Mouse (Mus musculus) CH12.LX (cell line): Measurements from ENCODE around the gene Fastkd5.

Experiments
- CHD2 ChIP-seq: IDR thresholded peaks from 2 replicates; pipeline ENCODE4 v1.6.1; 2011; ENCODE audit warnings: low read length, improper control_type of control experiment
- CTCF ChIP-seq, 2 experiments: IDR thresholded peaks in 1 of 2; conservative IDR thresholded peaks in 1 of 2; 2 replicates each; pipeline ENCODE4 v1.5.1; 2011 to 2012; ENCODE audit warnings: low read depth in 2 of 2, low read length in 2 of 2, improper control_type of control experiment in 1 of 2, inconsistent platforms in 1 of 2, mild to moderate bottlenecking in 1 of 2, moderate library complexity in 1 of 2
- EP300 ChIP-seq: IDR thresholded peaks from 2 replicates; pipeline ENCODE4 v1.6.1; 2011; ENCODE audit warnings: low read length, improper control_type of control experiment
- JUND ChIP-seq: conservative IDR thresholded peaks from 2 replicates; pipeline ENCODE4 v1.6.1; 2011; ENCODE audit warnings: low read depth, low read length, improper control_type of control experiment
- MAX ChIP-seq: IDR thresholded peaks from 2 replicates; pipeline ENCODE4 v1.6.1; 2011; ENCODE audit warnings: low read length, improper control_type of control experiment
- MAZ ChIP-seq: IDR thresholded peaks from 2 replicates; pipeline ENCODE4 v1.6.1; 2012; ENCODE audit warnings: low read depth, mild to moderate bottlenecking, inconsistent platforms, low read length, improper control_type of control experiment, moderate library complexity
- NELFE ChIP-seq: IDR thresholded peaks from 2 replicates; pipeline ENCODE4 v1.6.1; 2011; ENCODE audit warnings: low read depth, low read length, improper control_type of control experiment
- POLR2A ChIP-seq: IDR thresholded peaks from 2 replicates; pipeline ENCODE4 v1.6.1; 2011; ENCODE audit warnings: low read depth, mild to moderate bottlenecking, improper control_type of control experiment, low read length
- POLR2AphosphoS2 ChIP-seq: IDR thresholded peaks from 2 replicates; pipeline ENCODE4 v1.6.1; 2011; ENCODE audit warnings: low read depth, low read length, improper control_type of control experiment
- USF1 ChIP-seq: IDR thresholded peaks from 2 replicates; pipeline ENCODE4 v1.6.1; 2014; ENCODE audit warnings: low read depth, mild to moderate bottlenecking, inconsistent platforms, low read length, improper control_type of control experiment
- ZC3H11A ChIP-seq: IDR thresholded peaks from 2 replicates; pipeline ENCODE4 v1.6.1; 2012; ENCODE audit warnings: low read depth, mild to moderate bottlenecking, inconsistent platforms, low read length, improper control_type of control experiment

GRCm38 (mm10) chr2:130641351-130642025 is 11.7 kb upstream of the Fastkd5 start:
- TF ChIP-seq POLR2A (no peak), CTCF (conservative IDR thresholded peaks at IDR 0.05 in 1 of 2, IDR thresholded peaks at IDR 0.05 in 1 of 2; ENCODE audit: low read depth in 2 of 2, low read length in 2 of 2) (no peak), MAZ (no peak), NELFE (no peak), EP300 (no peak), USF1 (no peak), JUND (no peak), CHD2 (no peak), POLR2AphosphoS2 (no peak), MAX (no peak), ZC3H11A (no peak)
